Mouse (Mus musculus) forebrain, embryonic 12.5 days (tissue): ENCODE measurements around the gene Fpr2. TPM values are rescaled to one million over a fixed set of nuclear protein-coding genes. Genes with fewer than 3 reads are reported as not detected.
"Not testable (repeated sequence)": the region's sequence is repeated elsewhere in the genome, so short reads cannot be mapped to it uniquely, and the experiment has no call there.

ENCODE experiments used
- ATAC-seq: fragments of 200-750 bp; cut with Nextera tagmentation; 2 replicates; pipeline ENCODE4 v1.8.0; 2017; ENCODE audit warnings: moderate TSS enrichment; ENCODE audit not compliant: low FRiP score
- H3K27ac ChIP-seq: fragments of 300-500 bp; sonication (generic); 2 replicates; pipeline ENCODE4 v1.5.1; 2016; ENCODE audit warnings: mild to moderate bottlenecking
- H3K27me3 ChIP-seq: fragments of 300-500 bp; sonication (generic); 2 replicates; pipeline ENCODE4 v1.6.1; 2016; ENCODE audit warnings: mild to moderate bottlenecking
- H3K36me3 ChIP-seq: fragments of 300-500 bp; sonication (generic); replicated peaks from 2 replicates; pipeline ENCODE4 v1.6.1; 2016; ENCODE audit warnings: mild to moderate bottlenecking
- H3K4me1 ChIP-seq: fragments of 300-500 bp; sonication (generic); 2 replicates; pipeline ENCODE4 v1.6.1; 2016
- H3K4me2 ChIP-seq: fragments of 300-500 bp; sonication (generic); 2 replicates; pipeline ENCODE4 v1.6.1; 2016; ENCODE audit warnings: mild to moderate bottlenecking, moderate library complexity
- H3K4me3 ChIP-seq: fragments of 300-500 bp; sonication (generic); replicated peaks from 2 replicates; pipeline ENCODE4 v1.5.1; 2016; ENCODE audit warnings: mild to moderate bottlenecking
- H3K9ac ChIP-seq: fragments of 300-500 bp; sonication (generic); 2 replicates; pipeline ENCODE4 v1.6.1; 2016; ENCODE audit warnings: mild to moderate bottlenecking
- H3K9me3 ChIP-seq: fragments of 300-500 bp; sonication (generic); 2 replicates; pipeline ENCODE4 v1.6.1; 2016
- WGBS: fragments of 180-500 bp; shearing (Covaris S2); methylation state at CpG from one replicate; pipeline ENCODE4 v1.1.7; 2016; 5-methylcytosine and 5-hydroxymethylcytosine counted together
- polyA plus RNA-seq: library from polyadenylated mRNA; unstranded; fragments of >200 nt; fragmentation: Nextera tagmentation; extraction: Ambion mirVana; gene quantifications from 2 replicates; pipeline ENCODE4 v1.2.1, GENCODE M21; 2016

Gene Fpr2
- polyA plus RNA-seq, 1 experiment from 2014 or later: not detected

GRCm38 (mm10) chr17:17896039-17896438 lies 8.4 kb downstream of the Fpr2 start:
- H3K36me3 ChIP-seq: no peaks in the 10 kb centered on the region
- H3K4me2 ChIP-seq: no peak overlapping the region
- no peaks in the 10 kb centered on the region for H3K4me1 ChIP-seq
- 5% methylated on average over 4 of the region's 4 CpGs for WGBS
- no peaks in the 10 kb centered on the region for H3K27me3 ChIP-seq
- H3K27ac ChIP-seq: no peak overlapping the region
- H3K9me3 ChIP-seq: no peaks in the 10 kb centered on the region
- no peak for ATAC-seq
- no peak overlapping the region for H3K9ac ChIP-seq
- H3K4me3 ChIP-seq: no peak overlapping the region

- no peaks in the 10 kb centered on the region for H3K4me1 ChIP-seq
- H3K9ac ChIP-seq: no peak overlapping the region
- no peak overlapping the region for H3K4me2 ChIP-seq
- ATAC-seq: no peak
- no peak overlapping the region for H3K27ac ChIP-seq
- no peaks in the 10 kb centered on the region for H3K9me3 ChIP-seq
- no peaks in the 10 kb centered on the region for H3K27me3 ChIP-seq
- no peak overlapping the region for H3K4me3 ChIP-seq
- WGBS: 77% methylated on average over 2 of the region's 2 CpGs
- no peaks in the 10 kb centered on the region for H3K36me3 ChIP-seq
Observed at GRCm38 (mm10) chr17:17899268-17899667, 11.6 kb downstream of the Fpr2 start.

- H3K27me3 ChIP-seq: no peaks in the 10 kb centered on the region
- H3K9me3 ChIP-seq: no peaks in the 10 kb centered on the region
- H3K36me3 ChIP-seq: no peaks in the 10 kb centered on the region
- 91% methylated on average over 1 of the region's 1 CpGs for WGBS
- no peak for ATAC-seq
- no peaks in the 10 kb centered on the region for H3K4me1 ChIP-seq
- H3K27ac ChIP-seq: no peak overlapping the region
- no peak overlapping the region for H3K4me3 ChIP-seq
- H3K9ac ChIP-seq: no peak overlapping the region
- H3K4me2 ChIP-seq: no peak overlapping the region
Observed at GRCm38 (mm10) chr17:17900768-17901167, 13.1 kb downstream of the Fpr2 start.

GRCm38 (mm10) chr17:17909636-17910421 lies 22.2 kb downstream of the Fpr2 start:
- WGBS: 23% methylated on average over 51 of the region's 51 CpGs
- no peak overlapping the region for H3K27ac ChIP-seq
- ATAC-seq: peak; percentile 97

GRCm38 (mm10) chr17:17912618-17913017 lies 25.0 kb downstream of the Fpr2 start:
- WGBS: 89% methylated on average over 8 of the region's 8 CpGs
- not testable (repeated sequence) for H3K27ac ChIP-seq, H3K4me3 ChIP-seq, H3K36me3 ChIP-seq, H3K27me3 ChIP-seq, ATAC-seq, H3K4me1 ChIP-seq, H3K4me2 ChIP-seq, H3K9ac ChIP-seq, H3K9me3 ChIP-seq

More at GRCm38 (mm10) chr17:17909636-17910421, 22.2 kb downstream of the Fpr2 start:
- Histone ChIP-seq H3K36me3 (no peaks in the 10 kb centered on the region), H3K9ac (peak overlapping the region; percentile 45), H3K9me3 (no peaks in the 10 kb centered on the region), H3K27me3 (0 out of 2 replicates have a peak, but pooled peaks cover 3% of the 10 kb centered on the region), H3K4me3 (peak overlapping the region; percentile 47), H3K4me1 (no peaks in the 10 kb centered on the region), H3K4me2 (peak overlapping the region; percentile 64)

GRCm38 (mm10) chr17:17917376-17917775 lies 29.8 kb downstream of the Fpr2 start:
- WGBS: 97% methylated on average over 1 of the region's 1 CpGs
- Histone ChIP-seq H3K9ac (no peak overlapping the region), H3K36me3 (no peaks in the 10 kb centered on the region), H3K4me2 (no peak overlapping the region), H3K4me3 (no peak overlapping the region), H3K27me3 (no peaks in the 10 kb centered on the region), H3K27ac (no peak overlapping the region), H3K4me1 (no peaks in the 10 kb centered on the region), H3K9me3 (no peaks in the 10 kb centered on the region)
- ATAC-seq: no peak

GRCm38 (mm10) chr17:17917782-17918181 lies 30.2 kb downstream of the Fpr2 start:
- Histone ChIP-seq H3K27me3 (no peaks in the 10 kb centered on the region), H3K9ac (no peak overlapping the region), H3K4me3 (no peak overlapping the region), H3K36me3 (no peaks in the 10 kb centered on the region), H3K27ac (no peak overlapping the region), H3K4me2 (no peak overlapping the region), H3K4me1 (no peaks in the 10 kb centered on the region), H3K9me3 (no peaks in the 10 kb centered on the region)
- no peak for ATAC-seq

Other genes with a start within 250 kb of the Fpr2 start
- not detected in 2 replicates for gene Vmn2r90, start 184.1 kb upstream of the Fpr2 start, polyA plus RNA-seq
- 43.5 and 46.8 TPM in 2 replicates for gene Spaca6, start 60.7 kb upstream of the Fpr2 start, polyA plus RNA-seq
- gene Has1, start 32.6 kb upstream of the Fpr2 start, polyA plus RNA-seq: 0.83 and 1.4 TPM in 2 replicates
- gene Fpr1, start 3.9 kb upstream of the Fpr2 start, polyA plus RNA-seq: not detected in 2 replicates
- not detected in 2 replicates for gene Fpr3, start within 50 bp of the Fpr2 start, polyA plus RNA-seq
- gene Fpr-rs4, start 133.9 kb downstream of the Fpr2 start, polyA plus RNA-seq: not detected in 2 replicates
- gene Vmn2r124, start 161.6 kb downstream of the Fpr2 start, polyA plus RNA-seq: not detected in 2 replicates
- gene Vmn2r91, start 197.2 kb downstream of the Fpr2 start, polyA plus RNA-seq: not detected in 2 replicates